Mouse (Mus musculus) adrenal gland, postnatal 14 days (tissue): ENCODE measurements around the gene Cadps2. TPM values are rescaled to one million over a fixed set of nuclear protein-coding genes. Genes with fewer than 3 reads are reported as not detected.
A peak's percentile ranks its signal among the peaks of the same experiment; 100 is the strongest.

Experiments used
- DNase-seq: peaks from one replicate; pipeline ENCODE4 v3.0.0; 2021; ENCODE audit warnings: mixed read lengths
- total RNA-seq: library from RNA; stranded (reverse); gene quantifications from 2 replicates; pipeline ENCODE4 v1.2.3, GENCODE M21; 2021

Cadps2 gene
- total RNA-seq, 1 experiment from 2014 or later: 4.0 TPM

DNA sequence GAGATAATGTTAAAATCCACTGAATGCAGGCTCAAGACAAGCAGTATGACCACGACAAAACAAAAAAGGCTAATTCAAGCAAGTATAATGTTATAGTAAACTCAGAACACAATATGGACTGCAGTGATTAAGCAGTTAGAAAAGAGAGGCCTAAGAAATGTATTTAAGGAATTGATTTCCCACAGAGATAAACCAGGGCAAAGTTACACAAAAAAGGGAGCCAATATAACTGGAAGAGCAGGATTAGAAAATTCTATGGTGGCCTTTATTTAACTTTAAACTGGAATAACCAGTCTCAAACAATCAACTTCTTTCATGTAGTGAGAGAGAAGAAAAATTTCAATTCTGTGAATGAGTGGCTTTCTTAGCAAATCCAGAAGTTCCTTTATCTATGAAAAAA lies 289.3 kb downstream of the Cadps2 start:
- no peak for DNase-seq

DNA sequence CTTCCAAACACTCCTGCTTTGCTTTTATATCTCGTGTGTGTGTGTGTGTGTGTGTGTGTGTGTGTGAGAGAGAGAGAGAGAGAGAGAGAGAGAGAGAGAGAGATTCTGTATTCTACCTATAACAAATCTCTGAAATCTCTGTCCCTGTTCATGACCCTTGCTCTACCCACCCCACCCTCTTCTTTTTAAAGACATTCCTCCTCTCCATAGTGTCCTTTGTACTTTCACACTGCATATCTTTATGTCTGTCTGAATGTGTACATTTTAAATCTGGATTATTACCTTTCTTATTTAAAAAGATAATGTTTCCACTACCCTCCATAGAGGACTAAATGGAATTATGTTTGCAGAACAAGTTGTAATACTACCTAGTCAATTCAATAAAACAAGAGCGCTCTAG lies 315.5 kb downstream of the Cadps2 start:
- DNase-seq: no peak

DNA sequence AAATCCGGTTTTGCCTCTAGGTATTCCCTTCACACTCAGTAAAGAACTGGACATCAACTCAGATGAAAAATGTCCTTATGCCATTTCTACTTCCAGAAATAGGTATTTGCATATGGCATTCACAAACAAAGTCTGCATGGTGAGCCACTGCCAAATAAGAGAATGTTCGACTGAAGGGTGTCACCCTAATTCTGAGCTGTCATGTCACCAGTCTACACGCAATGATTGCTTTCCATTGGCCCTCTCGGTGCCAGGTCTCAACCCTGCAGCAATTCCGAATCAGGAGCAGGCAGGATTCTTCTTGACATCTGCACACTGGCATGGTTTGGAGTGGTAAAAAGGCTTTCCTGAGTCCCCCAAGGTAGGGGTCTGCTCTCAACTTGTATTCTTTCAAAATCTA lies 316.7 kb downstream of the Cadps2 start:
- no peak for DNase-seq

DNA sequence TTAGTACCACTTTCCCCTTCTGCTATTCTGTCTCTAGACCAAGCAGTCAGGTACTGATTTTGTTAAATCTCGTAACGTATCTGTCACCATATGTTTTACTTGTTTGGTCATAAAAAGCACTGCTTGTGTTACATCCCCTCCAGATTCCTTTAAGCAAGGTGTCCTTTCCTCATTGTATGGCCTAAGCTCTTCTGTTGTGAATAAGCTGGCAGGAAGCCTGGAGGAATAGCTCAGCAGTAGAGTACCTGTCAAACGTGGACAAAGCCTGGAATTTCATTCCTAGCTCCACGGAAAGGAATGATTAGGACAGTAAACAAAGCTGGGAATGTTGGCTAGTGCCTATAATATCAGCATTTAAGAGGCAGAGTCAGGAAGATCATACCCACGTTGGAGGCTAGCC lies 340.6 kb downstream of the Cadps2 start:
- DNase-seq: no peak

DNA sequence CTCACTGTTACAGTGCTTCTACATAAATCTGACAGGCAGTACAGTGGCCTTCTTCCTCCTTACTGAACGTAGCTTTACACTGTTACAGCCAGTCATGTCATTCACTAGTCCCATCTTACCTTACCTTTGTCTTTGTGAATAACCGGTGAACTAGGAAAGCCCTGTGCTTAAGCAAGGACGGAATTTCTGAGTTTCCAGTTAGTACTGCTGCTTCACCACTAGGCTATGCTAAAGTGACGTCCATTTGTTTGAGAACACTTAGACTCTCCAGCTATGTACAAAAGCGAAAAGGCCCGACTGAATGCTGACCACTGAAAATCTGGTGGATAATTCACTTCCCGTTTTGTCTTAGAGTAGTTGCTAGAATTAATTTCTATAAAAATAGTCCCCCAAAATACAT lies 347.4 kb downstream of the Cadps2 start:
- DNase-seq: peak; percentile 5

DNA sequence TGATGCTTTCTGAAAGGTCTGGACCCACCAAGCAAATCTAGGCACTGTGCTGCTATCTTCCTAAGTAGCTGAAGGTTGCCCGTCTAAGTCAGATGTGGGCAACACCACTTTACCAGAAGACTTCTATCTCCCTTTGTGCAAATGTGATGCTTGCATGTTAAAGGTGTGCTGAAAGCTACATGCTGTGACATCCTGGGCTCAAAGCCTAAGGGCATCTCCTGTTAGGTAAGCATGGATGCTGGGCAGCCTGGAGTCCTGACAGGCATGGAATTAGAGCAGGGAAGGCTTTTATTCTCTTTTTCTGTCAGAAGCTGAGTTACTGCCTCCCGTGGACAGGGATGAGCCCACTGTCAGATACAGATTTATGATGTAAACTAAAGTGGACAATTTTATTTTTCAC lies 348.8 kb downstream of the Cadps2 start:
- no peak for DNase-seq

DNA sequence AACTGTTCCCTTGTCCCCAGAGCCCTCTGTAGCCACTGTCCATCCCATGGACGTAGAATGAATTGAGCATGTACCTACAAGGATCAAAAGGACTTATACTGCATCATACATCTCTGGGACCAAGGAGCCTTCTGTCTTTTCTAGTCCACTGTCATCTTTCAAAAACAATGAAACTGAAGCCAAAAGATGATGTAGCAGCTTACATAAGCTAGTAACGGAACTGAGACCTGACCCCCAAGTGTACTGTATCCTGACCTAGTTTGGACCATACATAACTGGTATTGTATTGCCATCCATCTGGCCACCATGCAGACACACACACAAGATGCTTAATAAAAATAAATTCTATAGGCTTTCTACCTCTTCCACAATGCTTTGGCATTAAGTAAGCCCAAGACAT lies 350.2 kb downstream of the Cadps2 start:
- no peak for DNase-seq

DNA sequence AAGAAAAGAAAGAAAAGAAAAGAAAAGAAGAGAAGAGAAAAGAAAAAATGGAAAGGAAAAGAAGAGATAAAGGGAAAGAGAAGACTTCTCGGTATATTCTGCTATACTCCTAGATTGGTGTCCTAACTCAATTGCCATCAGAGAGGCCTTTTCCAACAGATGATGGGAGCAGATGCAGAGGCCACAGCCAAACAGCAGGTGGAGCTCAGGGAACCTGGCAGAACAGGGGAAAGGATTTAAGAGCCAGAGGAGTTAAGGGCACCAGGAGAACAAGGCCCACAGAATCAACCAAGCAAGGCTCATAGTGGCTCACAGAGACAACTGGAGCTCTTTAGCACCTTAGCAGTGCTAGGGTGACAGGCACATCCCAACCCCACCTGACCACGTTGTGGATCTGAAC lies 366.5 kb downstream of the Cadps2 start:
- peak; percentile 18 for DNase-seq

DNA sequence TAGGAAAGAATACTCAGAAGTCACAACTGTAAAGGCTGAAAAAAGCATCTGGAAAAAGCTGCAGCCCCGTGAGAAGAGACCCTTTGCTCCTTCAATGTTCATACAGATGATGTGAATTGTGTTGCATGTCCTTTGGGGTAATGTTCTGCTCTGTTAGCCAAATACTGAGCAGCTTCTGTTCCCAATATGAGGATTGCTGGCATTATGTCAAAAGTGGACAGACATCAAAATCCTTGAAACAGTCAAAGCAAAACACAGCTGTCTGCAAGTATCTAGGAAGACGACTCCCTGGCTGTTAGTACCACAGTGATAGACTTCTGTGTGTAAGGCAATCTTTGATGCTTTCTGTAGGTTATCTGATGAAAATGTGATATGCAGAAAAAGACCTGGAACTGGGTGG lies 367.4 kb downstream of the Cadps2 start:
- no peak for DNase-seq

DNA sequence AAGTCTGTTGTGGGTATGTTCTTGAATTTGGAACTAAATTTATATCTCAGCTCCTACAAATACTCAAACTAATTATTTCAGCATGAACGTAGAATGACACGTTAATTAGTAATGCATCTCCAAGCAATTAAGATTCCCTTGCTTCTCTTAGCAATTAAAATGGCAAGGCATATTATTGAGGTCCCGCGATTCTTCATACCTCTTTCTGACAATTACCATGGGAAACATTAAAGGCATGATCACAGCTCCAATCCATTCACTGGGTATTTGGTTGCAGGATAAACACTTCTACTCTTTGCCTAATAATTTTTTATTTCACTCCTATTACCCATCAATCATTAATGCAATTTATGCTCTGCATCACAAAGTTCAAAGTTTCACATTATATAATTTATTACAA lies 371.3 kb downstream of the Cadps2 start:
- DNase-seq: no peak

DNA sequence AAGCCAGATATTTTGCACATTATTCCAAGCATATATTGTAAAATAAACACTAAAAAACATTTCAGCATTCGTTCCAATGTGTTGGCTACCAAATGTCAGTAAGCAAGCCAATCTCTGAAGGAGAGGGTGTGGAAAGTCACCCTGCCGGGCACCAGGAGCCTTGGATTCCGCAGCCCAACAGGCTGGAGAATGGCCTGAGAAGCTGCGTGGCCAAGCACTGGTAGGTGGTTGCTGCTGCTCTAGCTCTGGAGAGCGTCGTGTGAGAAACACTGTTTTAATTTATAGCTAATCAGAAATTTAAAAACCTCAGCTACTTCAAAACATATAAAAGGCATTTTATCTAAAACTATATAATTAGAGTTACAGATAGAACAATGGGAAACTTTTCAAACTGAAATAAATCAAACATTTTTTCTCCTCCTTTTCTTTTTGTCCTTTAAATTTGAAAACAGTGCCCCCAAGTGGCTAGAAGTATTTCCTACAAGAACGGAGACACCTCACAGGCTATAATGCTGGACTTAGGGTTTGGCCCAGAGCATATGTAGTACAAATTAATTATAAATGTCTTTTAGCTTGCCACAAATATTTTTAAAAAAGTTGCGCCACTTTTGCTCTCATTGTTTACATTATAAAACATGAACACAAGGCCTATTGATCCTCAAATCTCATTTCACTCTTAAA lies 376.5 kb downstream of the Cadps2 start:
- peak; percentile 27 for DNase-seq

DNA sequence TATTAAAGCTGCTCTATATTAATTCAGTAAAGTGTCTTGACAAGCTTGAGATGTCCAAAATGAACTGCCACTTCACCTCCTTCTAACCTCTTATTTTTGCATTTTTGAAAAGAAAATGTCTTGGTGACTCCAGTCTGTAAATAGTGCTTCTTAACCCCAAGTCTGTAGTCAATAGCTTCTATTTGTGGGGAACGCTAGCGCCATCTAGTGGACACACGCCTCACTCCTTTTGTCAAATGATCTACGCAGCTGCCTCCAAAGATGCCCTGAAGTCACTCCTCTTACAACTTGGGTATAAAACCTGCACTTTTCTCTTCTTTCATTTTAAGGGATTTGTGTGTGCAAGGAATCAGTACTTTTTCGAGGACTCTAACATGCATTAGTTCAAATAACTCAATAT lies 381.5 kb downstream of the Cadps2 start:
- peak; percentile 83 for DNase-seq

DNA sequence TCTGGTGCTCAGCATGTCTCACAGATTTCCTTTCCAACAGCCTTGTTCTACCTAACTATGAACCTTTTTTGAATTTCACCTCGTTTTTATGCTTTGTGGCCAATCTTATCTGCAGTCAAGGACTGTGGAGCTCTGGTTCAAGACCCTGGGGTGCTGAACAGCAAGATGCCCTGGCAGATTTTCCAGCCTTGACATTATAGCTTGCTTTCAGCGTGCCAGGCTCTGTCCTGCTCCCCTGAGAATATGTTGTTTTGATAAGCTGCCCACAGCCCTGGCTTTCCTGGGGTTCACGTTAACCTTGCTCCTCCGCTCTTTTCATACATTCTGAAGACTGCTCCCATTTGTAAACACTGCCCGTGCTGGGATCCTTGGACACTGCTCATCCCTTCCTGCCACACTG lies 385.3 kb downstream of the Cadps2 start:
- peak; percentile 20 for DNase-seq

DNA sequence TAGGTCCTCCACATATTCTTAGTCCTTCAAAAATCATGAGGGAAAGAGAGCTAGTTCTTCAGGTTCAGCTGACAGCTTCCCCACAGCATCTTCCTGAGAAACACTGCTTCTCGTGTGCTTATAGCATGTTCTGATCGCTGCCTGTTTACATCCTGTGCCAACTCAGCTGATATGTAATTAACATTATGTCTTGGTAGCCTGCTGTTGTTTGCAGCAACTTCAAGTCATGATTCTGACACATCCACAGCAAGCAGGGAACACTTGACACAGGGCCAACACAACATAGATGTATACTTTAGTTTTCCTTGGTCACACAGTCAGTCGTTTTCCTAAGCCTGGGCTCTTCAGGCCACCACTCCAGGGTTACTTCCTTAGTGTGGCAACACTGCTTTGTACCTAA lies 399.3 kb downstream of the Cadps2 start:
- no peak for DNase-seq

DNA sequence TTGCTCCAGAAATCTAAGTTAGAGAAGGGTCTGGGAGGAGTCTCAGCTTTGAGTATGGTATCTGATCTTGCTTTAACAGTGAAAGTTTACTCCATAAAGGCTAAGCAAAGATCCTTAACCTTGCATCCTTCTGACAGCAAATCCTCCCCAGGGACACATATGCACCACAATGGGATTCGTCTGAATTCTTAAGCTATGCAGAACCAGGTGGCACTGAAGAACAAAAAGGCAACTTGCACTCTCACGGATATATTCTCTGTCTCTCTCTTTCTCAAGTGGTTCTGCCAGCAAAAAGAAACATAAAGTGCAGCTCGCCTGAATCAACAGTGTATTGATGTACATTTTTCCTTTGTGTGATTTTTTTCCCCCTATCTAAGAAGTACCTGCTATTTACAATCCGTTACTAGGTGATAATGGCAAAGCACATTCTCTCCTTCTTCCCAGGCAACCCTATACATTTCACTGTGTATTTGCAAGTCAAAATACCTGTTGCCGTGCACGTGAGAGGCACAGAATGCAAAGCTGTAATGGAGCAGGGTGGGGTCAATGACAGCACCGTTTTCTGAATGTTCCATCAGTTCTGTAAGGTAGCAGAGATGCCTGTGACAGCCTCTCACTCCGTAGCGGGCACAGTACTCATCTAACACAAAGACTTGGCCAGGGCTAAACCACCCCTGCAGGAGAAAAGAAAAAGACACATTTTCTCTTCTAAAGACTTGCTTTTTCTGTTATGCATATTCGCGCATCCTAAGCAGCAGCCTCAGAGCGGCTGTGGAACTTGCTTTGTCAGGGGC lies 428.8 kb downstream of the Cadps2 start:
- no peak for DNase-seq

DNA sequence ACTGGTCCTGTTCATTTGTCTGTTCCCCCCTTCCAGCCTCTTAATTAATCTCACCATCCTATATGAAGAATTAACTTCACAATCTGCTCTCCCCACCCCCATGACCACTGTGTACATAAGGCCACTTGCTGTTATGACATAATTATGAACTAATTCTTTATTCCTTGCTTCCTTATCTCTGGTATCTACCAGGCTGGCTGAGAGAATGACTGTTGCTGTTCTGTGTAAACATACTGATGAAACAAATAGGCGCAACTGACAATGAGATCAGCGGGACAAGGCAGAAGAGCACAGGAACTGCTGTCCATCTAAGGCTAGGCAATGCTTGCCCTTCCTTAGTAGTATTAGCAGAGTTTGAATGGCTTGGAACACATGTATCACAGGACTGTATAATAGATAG lies 445.1 kb downstream of the Cadps2 start:
- DNase-seq: no peak

DNA sequence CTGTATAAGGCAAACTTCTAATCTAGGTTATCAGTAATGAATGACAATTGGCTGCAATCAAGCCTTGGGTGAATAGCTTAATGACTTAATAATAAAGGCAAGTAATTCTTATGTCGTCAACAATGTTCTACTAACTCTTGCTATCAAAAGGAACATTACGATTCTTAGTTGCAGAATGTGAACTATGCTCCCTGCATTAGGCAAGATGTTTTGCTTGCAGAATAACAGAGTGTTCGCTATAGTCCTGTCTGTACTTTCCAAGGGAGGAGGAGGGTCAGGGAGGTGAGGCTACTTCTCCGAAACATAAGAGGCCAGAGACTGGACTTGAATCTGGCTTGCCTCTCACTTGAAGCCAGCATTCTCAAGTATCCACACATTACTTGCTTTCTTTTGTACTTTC lies 446.5 kb downstream of the Cadps2 start:
- no peak for DNase-seq

DNA sequence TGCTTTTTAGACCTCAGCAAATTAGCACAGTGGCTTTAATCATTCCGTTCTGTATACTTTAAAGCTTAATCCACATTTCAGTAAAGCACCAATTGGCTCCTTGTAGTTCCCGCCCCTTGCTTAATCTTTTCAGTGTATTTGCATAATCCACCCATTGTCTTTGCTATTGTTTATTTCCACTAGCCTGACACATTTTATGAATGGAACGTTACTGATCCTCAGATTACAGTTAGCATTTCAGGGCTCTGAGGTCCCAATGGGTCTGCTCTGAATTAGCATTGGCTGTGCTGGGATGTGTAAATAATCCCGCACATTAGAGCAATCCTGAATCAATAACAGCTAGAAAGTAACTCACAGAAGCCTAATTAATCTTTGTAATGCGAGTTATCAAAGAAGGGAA lies 452.5 kb downstream of the Cadps2 start:
- no peak for DNase-seq

DNA sequence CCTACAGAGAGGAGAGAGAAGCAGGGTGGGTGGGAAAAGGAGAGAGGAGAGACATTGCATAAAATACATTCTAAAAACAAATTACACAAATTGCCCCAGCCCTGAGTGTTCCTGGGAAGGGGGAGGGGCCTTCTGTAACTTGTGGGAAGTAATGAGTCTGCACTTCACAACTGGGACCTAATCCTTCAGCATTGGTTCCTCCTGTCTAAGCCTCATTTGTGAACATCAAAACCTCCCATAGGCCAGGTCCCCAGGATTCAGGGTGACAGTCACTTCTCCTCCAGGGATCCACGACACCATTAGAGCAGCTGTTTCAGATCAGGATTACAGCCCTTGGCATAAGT lies 456.2 kb downstream of the Cadps2 start:
- DNase-seq: no peak

DNA sequence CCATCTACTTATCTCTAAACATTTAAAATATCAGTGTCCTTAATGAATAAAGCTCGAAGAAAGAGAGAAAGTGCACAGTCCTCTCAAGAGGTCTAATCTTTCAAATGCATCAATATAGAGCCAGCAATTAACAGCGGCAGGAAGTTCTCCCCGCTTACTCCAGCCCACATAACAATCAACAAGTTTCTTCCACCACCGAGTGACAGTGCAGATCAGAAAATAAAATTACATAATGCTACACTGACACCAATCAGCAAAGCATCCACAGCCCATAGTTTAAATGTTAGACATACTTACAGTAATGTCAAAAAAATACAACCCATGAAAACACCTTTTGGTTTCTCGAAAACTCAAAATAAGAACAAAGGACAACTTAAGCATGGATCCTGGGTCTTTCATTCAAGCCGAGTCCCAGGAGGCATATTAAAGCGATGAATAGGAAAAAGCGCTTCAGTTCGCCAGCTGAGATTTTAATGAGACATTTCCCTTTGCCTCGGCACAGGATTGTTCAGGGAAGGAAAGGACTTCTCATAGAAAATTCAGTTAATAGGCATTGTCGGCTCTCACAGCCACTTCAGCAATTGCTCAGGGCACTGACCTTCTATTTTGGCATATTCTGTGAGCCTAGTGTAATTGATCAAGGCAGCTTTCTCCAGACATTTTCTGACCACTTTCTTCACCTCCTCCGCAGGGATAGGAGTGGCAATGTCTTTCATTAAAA lies 456.8 kb downstream of the Cadps2 start:
- DNase-seq: no peak

DNA sequence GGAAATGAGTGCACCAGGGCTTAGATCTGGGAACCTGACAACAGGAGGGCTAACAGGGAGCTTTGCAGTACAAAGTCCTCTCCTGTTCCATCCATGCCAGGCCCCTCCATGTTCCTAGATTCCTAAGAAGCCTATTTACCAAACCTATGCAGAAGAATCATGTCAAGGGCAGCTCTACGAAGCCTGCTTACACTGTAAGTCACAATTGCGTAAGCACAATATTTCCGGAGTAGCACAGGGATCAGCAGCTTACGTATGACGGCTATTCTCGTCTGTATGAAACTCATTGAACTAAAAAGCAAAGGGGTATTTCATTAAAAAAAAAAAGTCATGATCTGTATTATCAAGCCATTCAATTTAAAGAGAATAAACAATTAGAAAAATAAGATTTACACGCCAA lies 462.9 kb downstream of the Cadps2 start:
- DNase-seq: no peak

DNA sequence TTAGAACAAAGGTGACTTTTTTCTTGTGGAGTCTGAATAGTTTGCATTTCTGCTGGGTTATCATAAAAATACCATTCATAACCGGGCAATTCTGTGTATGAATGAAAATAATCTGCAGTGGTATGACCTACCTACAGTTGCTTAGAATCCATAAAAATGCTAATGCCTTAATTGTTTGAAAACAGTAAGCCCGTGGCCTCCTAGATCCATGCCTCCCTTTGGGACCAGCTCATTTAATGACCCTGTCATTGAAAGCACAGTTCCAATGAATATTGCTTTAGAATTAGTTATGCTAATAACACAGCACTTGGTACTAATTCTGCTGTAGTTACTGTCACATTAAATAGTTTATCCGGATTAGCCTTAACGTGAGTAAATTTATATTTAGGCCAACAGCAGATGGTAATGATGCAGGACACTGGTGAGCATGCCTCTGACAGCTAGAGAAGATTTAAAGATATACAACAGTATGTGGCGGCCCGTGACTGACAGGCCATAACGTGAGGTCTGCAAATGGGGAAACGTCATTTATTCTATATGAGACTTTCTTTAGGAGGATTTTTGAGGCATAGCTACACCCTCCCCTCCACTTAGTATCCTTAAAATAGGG lies 477.3 kb downstream of the Cadps2 start:
- DNase-seq: no peak

DNA sequence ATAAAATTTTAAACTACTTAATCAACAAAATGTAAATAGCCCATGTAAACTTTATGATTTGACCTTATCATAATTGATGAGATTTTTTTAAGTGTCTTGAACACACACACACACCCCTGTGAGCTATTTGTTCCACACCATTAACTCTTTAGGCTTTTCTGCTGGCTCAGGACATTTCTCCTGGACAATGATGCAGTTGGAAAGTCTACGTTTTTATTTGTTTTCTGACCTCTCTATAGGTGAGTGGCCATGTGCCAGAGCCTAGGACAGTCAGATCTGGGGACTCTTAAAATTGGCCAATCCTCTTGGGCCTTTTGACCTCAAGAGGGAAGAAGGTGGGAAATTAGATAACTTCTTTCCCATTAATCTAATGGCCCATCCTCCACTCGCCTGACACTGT lies 478.6 kb downstream of the Cadps2 start:
- DNase-seq: no peak
